Mouse (Mus musculus) liver, postnatal 0 days (tissue): Measurements from ENCODE around the gene Otub1. TPM values are rescaled to one million over a fixed set of nuclear protein-coding genes. Genes with fewer than 3 reads are reported as not detected.

Source experiments
- ATAC-seq: fragments of 200-750 bp; cut with Nextera tagmentation; 2 replicates; pipeline ENCODE4 v1.8.0; 2017; ENCODE audit warnings: mild to moderate bottlenecking, moderate library complexity
- DNase-seq: peaks from one replicate; pipeline ENCODE4 v3.0.0-alpha.2; 2016
- H3K27ac ChIP-seq: fragments of 300-500 bp; sonication (generic); 2 replicates; pipeline ENCODE4 v1.5.1; 2014; ENCODE audit warnings: antibody characterized with exemption, moderate library complexity, mild to moderate bottlenecking, low read depth
- H3K27me3 ChIP-seq: fragments of 300-500 bp; sonication (generic); 2 replicates; pipeline ENCODE4 v1.6.1; 2014; ENCODE audit warnings: low read length, control low read depth, mixed read lengths; ENCODE audit not compliant: insufficient read depth
- H3K36me3 ChIP-seq: fragments of 300-500 bp; sonication (generic); replicated peaks from 2 replicates; pipeline ENCODE4 v1.6.1; 2014; ENCODE audit warnings: mild to moderate bottlenecking, control low read depth, low read length, moderate library complexity, mixed read lengths; ENCODE audit not compliant: insufficient read depth
- H3K4me1 ChIP-seq: fragments of 300-500 bp; sonication (generic); 2 replicates; pipeline ENCODE4 v1.6.1; 2014; ENCODE audit warnings: antibody characterized with exemption, mild to moderate bottlenecking, control low read depth; ENCODE audit not compliant: insufficient read depth
- H3K4me2 ChIP-seq: fragments of 300-500 bp; sonication (generic); 2 replicates; pipeline ENCODE4 v1.6.1; 2014; ENCODE audit warnings: low read depth, mild to moderate bottlenecking, low read length, moderate library complexity, mixed read lengths
- H3K4me3 ChIP-seq: fragments of 300-500 bp; sonication (generic); 2 replicates; pipeline ENCODE4 v1.5.1; 2014; ENCODE audit warnings: low read depth, low read length
- H3K9ac ChIP-seq: fragments of 300-500 bp; sonication (generic); replicated peaks from 2 replicates; pipeline ENCODE4 v1.6.1; 2014; ENCODE audit warnings: mild to moderate bottlenecking, moderate library complexity
- H3K9me3 ChIP-seq: fragments of 300-500 bp; sonication (generic); 2 replicates; pipeline ENCODE4 v1.6.1; 2016; ENCODE audit warnings: mild to moderate bottlenecking, control low read depth, low read length, mixed read lengths
- CTCF ChIP-seq: sonication (generic); IDR thresholded peaks from 2 replicates; pipeline ENCODE4 v1.5.1; 2016; ENCODE audit warnings: antibody characterized with exemption, low read depth
- EP300 ChIP-seq: IDR thresholded peaks from 2 replicates; pipeline ENCODE4 v1.6.1; 2016; ENCODE audit warnings: antibody characterized with exemption, low read depth, mild to moderate bottlenecking
- WGBS: fragments of 180-500 bp; shearing (Covaris S2); extraction: QIAGEN DNeasy Blood & Tissue Kit; methylation state at CpG from one replicate; pipeline ENCODE4 v1.1.7; 2014; ENCODE audit not compliant: insufficient replicate concordance; 5-methylcytosine and 5-hydroxymethylcytosine counted together
- polyA plus RNA-seq: library from polyadenylated mRNA; unstranded; fragments of >200 nt; fragmentation: Nextera tagmentation; extraction: Ambion mirVana; gene quantifications from 2 replicates; pipeline ENCODE4 v1.2.1, GENCODE M21; 2015

Gene Otub1
- polyA plus RNA-seq, 1 experiment from 2014 or later, result 57.9 TPM

DNA sequence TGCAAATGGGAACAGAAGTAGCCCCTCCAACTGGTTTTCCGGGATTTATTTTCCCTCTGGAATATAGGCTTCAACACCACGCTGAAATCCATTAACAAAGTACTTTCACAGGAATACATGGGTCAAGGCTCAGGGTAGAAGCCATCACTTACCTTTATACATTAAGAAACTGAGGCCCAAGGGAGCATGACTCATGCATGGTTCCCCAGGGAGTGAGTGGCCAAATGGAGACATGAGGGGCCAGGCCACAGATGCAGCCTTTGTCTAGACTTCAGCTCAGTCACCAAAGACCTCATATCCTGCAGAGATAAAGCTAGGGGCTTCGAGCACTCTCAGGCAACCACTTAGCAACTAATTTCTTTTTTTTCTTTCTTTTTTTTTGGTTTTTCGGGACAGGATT, 30.6 kb upstream of the Otub1 start:
- H3K9ac ChIP-seq, result no peak overlapping the region
- H3K9me3 ChIP-seq, result no peaks in the 10 kb centered on the region
- WGBS, result 86% methylated on average over 4 of the region's 4 CpGs
- ATAC-seq (no peak), DNase-seq (no peak)
- no peak overlapping the region for H3K27ac ChIP-seq
- H3K4me3 ChIP-seq, result no peak overlapping the region
- peaks cover 11% of the 10 kb centered on the region for H3K4me1 ChIP-seq
- H3K4me2 ChIP-seq, result no peak overlapping the region
- H3K27me3 ChIP-seq, result no peaks in the 10 kb centered on the region
- no peak for TF ChIP-seq CTCF
- no peak for TF ChIP-seq EP300
- H3K36me3 ChIP-seq, result peaks cover 34% of the 10 kb centered on the region

DNA sequence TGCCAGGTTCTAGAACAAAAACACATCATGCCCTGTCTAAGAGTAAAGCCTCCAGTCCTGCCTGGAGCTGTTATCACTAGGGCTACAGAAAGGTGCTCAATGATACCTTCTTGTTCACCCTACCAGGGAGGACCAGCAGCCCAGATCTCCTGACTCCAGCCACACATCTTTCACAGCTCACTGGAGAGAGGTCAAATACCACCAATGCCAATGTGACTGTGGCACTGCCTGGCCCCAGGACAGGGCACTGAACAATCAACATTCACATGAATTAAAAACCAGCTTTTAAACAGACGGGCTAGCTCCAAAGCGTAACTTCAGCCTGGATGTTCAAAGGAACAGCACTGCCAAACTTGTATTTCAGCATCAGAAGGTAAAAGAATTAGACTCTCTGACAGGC, 29.9 kb upstream of the Otub1 start:
- ATAC-seq, result no peak
- Histone ChIP-seq H3K4me2 (no peak overlapping the region), H3K4me1 (peaks cover 11% of the 10 kb centered on the region), H3K36me3 (peaks cover 41% of the 10 kb centered on the region), H3K9me3 (no peaks in the 10 kb centered on the region), H3K9ac (no peak overlapping the region), H3K27me3 (no peaks in the 10 kb centered on the region), H3K27ac (no peak overlapping the region), H3K4me3 (no peak overlapping the region)
- WGBS, result 89% methylated on average over 2 of the region's 2 CpGs
- TF ChIP-seq EP300, result no peak
- no peak for TF ChIP-seq CTCF
- DNase-seq, result no peak

DNA sequence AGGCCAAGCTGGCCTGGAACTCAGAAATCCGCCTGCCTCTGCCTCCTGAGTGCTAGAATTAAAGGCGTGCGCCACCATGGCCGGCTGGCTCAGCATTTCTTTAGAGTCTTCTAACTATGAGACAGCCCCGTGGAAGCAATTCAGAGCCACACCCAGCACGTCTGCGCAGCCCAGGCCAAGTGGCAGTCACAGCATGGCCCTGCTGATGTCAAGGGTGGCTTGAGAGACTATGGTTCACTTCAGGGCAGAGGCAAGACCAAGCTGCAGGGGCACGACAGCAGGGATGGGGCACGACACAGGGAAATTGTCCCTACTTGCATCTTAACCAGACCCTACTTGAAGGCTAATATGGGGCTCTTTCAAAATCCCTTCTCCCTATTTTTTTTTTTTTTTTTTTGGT, 29.3 kb upstream of the Otub1 start:
- no peaks in the 10 kb centered on the region for H3K27me3 ChIP-seq
- peaks cover 11% of the 10 kb centered on the region for H3K4me1 ChIP-seq
- no peak overlapping the region for H3K9ac ChIP-seq
- TF ChIP-seq CTCF (no peak), EP300 (no peak)
- 81% methylated on average over 9 of the region's 9 CpGs for WGBS
- peaks cover 42% of the 10 kb centered on the region for H3K36me3 ChIP-seq
- DNase-seq (no peak), ATAC-seq (no peak)
- no peak overlapping the region for H3K27ac ChIP-seq
- H3K4me2 ChIP-seq, result no peak overlapping the region
- H3K4me3 ChIP-seq, result no peak overlapping the region
- H3K9me3 ChIP-seq, result no peaks in the 10 kb centered on the region

DNA sequence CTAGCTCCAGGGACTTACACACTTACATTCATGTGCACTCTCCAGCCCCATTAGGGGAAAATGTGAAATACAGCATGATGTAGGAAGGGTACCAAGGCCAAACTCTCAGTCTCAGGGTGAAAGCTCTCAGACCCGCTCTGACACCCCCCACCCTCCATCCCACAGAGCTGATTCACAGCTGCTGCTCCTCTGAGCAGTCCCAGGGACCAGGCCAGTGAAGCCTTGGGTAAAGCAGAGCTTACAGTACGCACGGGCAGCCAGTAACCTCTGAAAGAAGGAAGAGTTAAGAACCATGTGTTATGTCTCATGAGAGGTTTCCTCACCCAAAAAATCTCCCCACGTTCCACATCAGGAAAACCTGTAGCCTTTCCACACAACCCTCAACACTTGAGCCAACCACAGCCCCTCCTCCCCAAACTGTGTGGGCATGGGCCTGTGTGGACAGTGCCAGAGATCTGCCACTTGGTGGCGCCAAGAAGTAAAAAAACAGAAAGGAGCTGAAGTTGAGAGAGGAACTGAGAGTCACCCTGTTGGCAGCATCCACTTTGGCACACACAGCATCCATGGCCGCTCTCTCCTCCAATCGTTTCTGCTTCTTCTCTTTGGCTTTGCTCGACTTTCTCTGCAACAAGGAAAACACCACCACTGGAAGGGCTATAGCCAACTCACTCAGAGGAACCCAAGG, 28.6 kb upstream of the Otub1 start:
- H3K36me3 ChIP-seq, result peaks cover 47% of the 10 kb centered on the region
- TF ChIP-seq CTCF, result peak; percentile 81
- no peak for TF ChIP-seq EP300
- ATAC-seq (peak; percentile 68), DNase-seq (peak; percentile 65)
- H3K27ac ChIP-seq, result no peak overlapping the region
- WGBS, result 59% methylated on average over 8 of the region's 8 CpGs
- peaks cover 4% of the 10 kb centered on the region; the same call in 1 of the 2 replicates for H3K4me1 ChIP-seq
- H3K27me3 ChIP-seq, result no peaks in the 10 kb centered on the region
- H3K4me2 ChIP-seq, result no peak overlapping the region
- no peak overlapping the region for H3K4me3 ChIP-seq
- H3K9me3 ChIP-seq, result no peaks in the 10 kb centered on the region
- H3K9ac ChIP-seq, result no peak overlapping the region

- DNase-seq (peak; percentile 44), ATAC-seq (peak; percentile 54)
- Histone ChIP-seq H3K4me1 (0 out of 2 replicates have a peak, but pooled peaks cover 4% of the 10 kb centered on the region), H3K36me3 (peaks cover 39% of the 10 kb centered on the region), H3K9me3 (no peaks in the 10 kb centered on the region), H3K27ac (peak overlapping the region; percentile 68), H3K4me3 (no peak overlapping the region), H3K27me3 (no peaks in the 10 kb centered on the region), H3K4me2 (0 out of 2 replicates have a peak overlapping the region, but pooled peaks have one; percentile 9), H3K9ac (no peak overlapping the region)
- WGBS, result 50% methylated on average over 6 of the region's 6 CpGs
- no peak for TF ChIP-seq EP300
- TF ChIP-seq CTCF, result no peak
Observed at GRCm38 (mm10) chr19:7226511-7226914, 20.4 kb upstream of the Otub1 start.

DNA sequence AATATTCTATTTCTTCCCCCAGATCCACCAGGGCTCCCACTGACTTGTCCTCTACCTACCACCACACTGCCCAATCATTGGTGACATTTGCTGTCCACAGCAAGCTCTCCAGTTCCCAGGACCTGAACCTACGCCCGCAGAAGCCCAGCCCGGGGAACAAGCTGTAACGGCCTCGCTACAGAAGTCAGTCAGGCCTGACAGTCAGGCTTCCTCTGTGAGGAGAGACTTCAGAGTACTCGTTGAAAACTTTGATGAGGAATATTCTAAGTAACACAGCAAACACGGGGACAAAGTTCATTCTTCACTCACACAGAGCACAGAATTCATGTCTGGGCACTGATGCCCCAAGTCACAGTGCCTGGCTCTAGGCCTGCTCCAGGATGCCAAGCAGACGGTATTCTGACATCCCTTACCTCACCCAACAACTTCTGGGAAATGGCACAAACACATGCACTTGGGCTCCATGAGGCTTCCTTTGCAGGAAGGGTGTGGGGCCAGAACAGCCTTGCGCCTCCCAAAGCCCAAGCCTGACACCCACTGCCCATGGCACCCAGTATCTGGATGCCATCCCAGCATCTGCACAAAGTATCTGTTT, 19.1 kb upstream of the Otub1 start:
- DNase-seq (no peak), ATAC-seq (no peak)
- H3K9ac ChIP-seq, result no peak overlapping the region
- H3K27me3 ChIP-seq, result no peaks in the 10 kb centered on the region
- no peak overlapping the region for H3K4me2 ChIP-seq
- H3K27ac ChIP-seq, result no peak overlapping the region
- H3K9me3 ChIP-seq, result no peaks in the 10 kb centered on the region
- TF ChIP-seq CTCF (no peak), EP300 (no peak)
- WGBS, result 72% methylated on average over 9 of the region's 9 CpGs
- no peak overlapping the region for H3K4me3 ChIP-seq
- H3K4me1 ChIP-seq, result 0 out of 2 replicates have a peak, but pooled peaks cover 4% of the 10 kb centered on the region
- peaks cover 34% of the 10 kb centered on the region for H3K36me3 ChIP-seq
